Mouse (Mus musculus) testis, postnatal 10 days (tissue): Measurements from ENCODE around the gene Xdh.

Source experiments
- DNase-seq: peaks from one replicate; pipeline ENCODE4 v3.0.0; 2021; ENCODE audit warnings: low spot score

Xdh gene

DNA sequence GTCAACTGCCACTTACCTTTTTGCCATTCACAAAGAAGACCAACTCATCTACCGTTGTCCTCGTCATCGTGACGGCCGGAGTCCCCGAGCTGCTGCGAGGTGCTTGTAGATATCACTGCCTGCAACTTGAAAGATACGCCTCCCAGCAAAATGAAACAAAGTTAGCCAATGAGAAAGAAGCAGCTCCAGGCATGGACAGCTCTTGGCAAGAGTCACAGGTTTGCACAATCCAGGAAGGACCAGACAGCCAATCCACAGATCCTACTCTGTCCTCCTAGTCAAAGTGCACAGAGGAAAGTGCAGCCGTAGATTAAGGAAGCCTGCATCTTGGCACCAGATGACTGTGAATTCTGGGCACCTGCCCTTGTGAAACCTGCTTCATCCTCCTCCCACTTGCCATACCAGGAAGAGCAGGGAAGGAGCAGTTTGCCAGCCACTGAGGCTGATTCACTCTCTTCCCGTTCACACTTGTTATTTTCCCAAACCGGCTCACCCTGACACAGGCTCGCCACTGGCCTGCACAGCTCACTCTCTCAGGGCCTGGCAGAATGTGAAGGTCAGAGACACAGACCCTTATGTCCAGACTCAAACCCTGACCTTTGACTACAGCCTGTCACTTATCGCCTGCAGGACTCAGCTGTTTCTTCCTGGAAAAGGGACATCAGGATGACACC lies at the start of gene Xdh:
TSS of gene Xdh (minus strand) at position 135 of the 674 bp plus-strand sequence.
- DNase-seq, result no peak

DNA sequence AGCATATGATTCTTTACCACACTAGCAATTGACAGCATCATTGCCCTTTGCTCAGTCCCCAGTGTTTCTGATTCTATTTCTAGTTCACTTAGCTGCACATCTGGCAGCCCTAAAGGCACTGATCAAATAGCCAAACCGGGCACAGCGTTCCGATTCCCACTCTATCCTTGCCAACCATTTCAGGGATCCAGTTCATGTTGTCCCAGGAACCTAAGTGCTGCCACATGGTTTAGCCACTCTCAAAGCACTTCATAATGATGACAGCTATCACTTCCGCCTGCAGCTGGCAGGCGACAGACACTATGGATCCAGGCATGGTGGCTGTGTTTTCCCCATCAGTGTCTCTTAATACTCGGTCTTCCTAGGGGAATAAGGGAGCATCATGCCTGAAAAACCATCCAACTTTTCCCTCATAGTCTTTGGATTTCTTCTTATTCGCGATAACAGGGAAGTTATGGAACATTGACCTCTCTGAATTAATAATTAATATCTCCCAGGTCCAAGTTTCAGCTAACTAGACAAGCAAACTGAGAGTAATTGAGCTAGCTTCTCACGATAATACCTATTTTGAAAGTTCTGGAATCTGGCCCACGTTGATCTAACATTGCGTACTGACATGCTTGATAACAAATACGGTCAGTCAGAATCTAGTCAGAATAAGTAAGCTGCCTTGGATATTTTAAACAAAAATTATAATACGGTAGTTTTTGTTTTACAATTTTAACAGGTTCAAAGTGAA lies 46.1 kb upstream of the Xdh start:
- no peak for DNase-seq

DNA sequence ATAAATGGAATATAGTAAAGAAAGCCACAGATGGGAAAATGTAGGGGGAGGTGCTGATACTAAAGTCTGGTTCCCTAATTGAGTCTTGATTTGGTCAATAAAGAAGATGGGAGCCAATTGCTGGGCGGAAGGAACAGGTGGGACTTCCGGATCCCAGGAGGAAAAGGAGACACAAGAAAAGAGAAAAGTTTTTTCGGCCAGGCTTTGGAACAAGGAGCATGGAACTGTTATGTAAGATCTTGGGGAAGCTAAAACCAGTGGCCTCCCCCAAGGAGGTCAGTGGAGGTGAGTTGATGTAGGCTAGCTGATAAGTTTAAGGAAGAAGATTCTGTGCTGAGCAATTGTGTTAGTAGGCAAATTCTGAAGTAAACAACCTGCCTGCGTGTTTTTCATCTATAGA lies 41.3 kb upstream of the Xdh start:
- DNase-seq, result no peak

- no peak for DNase-seq
Observed at GRCm38 (mm10) chr17:73986571-73986970, 36.6 kb upstream of the Xdh start.

DNA sequence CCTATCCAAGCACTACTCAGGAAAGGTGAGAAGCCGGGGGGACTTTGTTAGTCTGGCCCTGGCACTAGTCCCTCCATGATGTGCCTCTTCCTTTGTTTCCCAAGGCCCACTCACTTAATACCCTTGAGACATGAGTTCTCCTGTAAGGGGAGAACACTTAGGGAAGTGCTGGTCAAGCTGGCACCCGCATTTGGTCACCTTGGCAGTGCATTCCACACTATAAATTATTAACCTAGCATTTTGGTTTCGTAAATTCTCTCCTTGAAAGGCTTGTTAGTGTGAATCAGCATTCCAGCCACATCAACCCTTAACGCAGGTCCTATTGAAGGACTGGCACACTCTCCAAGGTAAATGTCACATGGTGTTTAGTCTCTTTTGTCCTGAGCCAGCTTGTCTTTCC lies 35.9 kb upstream of the Xdh start:
- DNase-seq, result no peak

GRCm38 (mm10) chr17:73984508-73984907 lies 34.5 kb upstream of the Xdh start:
- DNase-seq, result no peak

DNA sequence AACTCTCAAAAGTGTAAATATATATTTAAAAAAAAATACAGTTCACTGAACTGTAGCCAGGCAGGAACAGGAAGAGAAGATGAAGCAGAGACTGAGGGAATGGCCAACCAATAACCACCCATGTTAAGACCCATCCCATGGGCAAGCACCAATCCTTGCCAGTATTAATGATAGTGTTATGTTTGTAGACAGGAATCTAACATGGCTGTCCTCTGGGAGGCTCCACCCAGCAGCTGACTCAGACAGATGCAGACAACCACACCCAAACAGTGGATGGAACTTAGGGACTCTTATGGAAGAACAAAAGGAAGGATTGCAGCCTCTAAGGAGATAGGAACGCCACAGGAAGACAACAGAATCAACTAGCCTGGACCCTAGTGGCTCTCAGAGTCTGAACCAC lies 32.9 kb upstream of the Xdh start:
- DNase-seq, result no peak

GRCm38 (mm10) chr17:73976066-73976465 lies 26.1 kb upstream of the Xdh start:
- DNase-seq, result no peak

- DNase-seq, result no peak
Observed at GRCm38 (mm10) chr17:73972648-73973047, 22.7 kb upstream of the Xdh start.

DNA sequence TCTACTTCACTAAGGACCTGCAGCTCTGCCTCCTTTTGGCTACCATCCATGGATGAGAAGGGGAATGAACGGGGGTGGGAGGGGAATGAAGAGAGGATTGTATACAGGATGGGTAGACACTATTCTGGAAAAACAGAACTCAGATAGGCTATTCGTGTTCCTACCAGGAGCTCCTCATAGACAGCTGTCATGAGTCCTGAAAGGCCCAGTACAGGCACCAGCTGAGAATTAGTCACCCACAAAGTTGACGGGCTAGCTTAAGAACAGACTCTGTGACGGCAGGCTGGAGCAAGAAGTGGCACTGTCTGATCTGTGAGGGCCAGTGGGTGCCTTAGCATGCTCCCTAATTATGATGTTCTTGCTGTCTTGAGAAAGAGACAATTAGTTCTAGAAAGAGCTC lies 21.3 kb upstream of the Xdh start:
- DNase-seq, result no peak

- DNase-seq, result no peak
Observed at GRCm38 (mm10) chr17:73970361-73971027, 20.5 kb upstream of the Xdh start.

DNA sequence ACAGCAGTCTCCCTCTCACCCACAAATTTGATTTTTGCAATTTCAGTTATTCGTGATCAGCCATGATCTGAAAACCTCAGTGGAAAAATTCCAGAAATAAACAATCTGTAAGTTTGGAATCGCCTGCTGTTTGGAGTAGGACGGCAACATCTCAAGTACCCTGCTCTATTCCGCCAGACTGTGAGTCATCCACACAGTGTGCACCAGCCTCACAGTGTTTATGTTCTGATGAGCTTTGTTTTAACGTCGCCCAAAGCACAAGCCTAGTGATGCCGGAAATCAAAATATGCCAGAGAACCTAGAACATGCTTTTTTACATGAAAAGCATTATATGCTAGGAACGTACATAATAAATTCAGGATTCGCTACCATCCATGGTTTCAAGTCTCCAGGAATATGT lies 14.9 kb upstream of the Xdh start:
- no peak for DNase-seq

GRCm38 (mm10) chr17:73962628-73963043 lies 12.6 kb upstream of the Xdh start:
- no peak for DNase-seq

- DNase-seq, result no peak
Observed at GRCm38 (mm10) chr17:73961801-73962403, 11.9 kb upstream of the Xdh start.

- DNase-seq, result no peak
Observed at GRCm38 (mm10) chr17:73960745-73961144, 10.7 kb upstream of the Xdh start.

DNA sequence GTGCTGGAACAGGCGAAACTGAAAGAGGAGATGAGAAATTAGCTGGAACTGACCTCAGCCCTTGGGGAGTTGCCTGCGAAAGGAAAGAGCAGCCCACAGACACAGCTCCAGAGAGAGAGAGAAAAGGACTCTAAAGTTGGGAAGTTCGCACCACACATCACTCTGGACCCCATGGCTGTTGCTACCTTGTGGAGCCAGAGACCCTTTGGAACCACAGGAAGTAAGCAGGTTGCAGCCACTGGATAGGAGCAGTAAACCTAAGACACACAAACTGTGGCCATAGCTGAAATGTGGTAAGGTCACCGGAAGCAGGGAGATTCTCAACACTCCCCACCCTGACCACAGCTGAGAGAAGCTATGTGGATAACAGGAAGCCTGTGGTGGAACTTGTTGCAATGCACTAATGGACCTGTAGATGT lies 2.1 kb upstream of the Xdh start:
- no peak for DNase-seq

GRCm38 (mm10) chr17:73950970-73951369 lies 974 bp upstream of the Xdh start:
- no peak for DNase-seq

DNA sequence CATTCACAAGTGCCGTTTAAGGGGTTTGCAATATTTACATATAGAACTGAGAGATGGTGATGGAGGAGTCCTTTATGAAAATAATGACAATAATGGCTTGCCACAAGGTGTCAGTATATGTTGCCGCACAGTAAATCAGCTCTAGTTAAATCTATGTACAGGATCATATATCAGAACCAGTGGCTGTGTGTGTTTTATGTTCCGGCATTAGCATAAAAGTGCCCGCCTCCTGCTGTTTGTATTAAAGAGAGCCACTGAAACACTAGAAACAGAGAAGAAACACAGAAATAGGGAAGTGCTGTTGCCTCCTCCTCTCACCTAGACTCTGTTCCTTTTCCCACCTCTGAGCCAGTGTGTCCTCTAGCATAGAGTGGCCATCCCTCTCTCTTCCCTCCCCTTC lies 498 bp downstream of the Xdh start:
- no peak for DNase-seq

DNA sequence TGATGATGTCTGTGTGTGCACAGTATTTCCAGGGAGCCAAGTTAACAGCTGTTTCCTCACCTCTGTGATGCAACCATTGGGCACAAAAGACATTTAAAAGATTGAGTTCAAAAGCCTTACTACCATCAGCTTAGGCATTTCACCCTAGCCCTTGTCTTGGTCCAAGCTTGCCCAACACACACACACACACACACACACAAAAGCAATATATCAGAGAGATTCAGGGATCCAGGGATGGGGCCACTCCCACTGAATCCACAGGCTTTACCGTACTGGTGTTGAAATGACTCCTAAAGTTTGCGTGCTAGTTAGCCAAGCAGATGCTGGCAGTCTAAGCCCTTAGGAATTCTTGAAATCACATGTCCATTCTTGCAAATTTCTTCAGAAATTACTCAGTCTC lies 1.2 kb downstream of the Xdh start:
- no peak for DNase-seq

GRCm38 (mm10) chr17:73948039-73948438 lies 2.0 kb downstream of the Xdh start:
- DNase-seq, result no peak

- DNase-seq, result no peak
Observed at GRCm38 (mm10) chr17:73946856-73947255, 3.1 kb downstream of the Xdh start.

GRCm38 (mm10) chr17:73944661-73945060 lies 5.3 kb downstream of the Xdh start:
- DNase-seq, result no peak
